ENCODE assay signal across 7 mouse cellular contexts in the genomic region with DNA sequence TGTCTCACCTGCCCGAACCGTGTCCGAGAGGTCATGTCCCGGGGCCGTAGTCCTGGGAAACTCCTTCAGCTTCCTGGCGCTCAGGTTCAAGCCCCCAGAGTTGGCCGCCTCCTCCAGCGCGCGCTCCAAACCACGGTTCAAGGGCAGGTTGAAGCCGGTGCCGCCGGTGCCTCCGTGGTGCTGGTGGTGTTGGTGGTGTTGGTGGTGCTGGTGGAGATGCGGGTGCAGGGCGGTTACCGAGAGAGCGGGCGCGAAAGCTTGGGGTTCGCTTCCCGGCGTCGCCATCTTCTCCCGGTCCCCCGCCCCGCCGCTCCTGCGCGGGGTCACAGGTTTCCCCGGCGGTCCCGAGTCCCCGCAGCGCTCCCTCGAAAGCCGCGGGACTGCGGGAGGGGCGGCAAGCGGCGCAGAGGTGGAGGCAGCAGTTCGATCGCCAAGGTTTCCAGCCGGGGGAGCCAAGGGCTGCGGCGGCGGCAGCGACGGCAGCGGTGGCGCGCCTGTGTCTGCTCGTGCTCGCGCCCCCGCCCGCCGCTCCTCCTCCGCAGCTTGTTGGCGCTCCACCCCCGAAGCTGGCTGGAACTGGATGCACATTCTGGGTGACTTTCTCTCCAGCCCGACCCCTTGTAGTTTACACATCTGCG. TPM values are rescaled to one million over a fixed set of nuclear protein-coding genes. Genes with fewer than 3 reads are reported as not detected.
DNase-seq lines count a peak whose midpoint lies in the region; ATAC-seq lines count a peak whose summit lies in the region.

A gene (minus strand): TSS at position 501 of the 638 bp plus-strand sequence.

- H3K4me3 ChIP-seq in limb, embryonic 12.5 days (replicated peaks), result peak within 1 kb of the TSS; percentile 82
- peak within 1 kb of the TSS; percentile 88 for H3K4me3 ChIP-seq in midbrain, embryonic 14.5 days (replicated peaks; ENCODE audit: low read depth, low read length)

- H3K27me3 ChIP-seq in limb, embryonic 12.5 days, result no peaks in the 10 kb centered on the region
- no peaks in the 10 kb centered on the region for H3K27me3 ChIP-seq in midbrain, embryonic 14.5 days (ENCODE audit: control insufficient read depth, insufficient read depth, low read length)

- peak within 1 kb of the TSS; percentile 80 for H3K4me2 ChIP-seq in limb, embryonic 12.5 days
- H3K4me2 ChIP-seq in midbrain, embryonic 14.5 days (ENCODE audit: low read length), result peak within 1 kb of the TSS; percentile 71

- H3K9me3 ChIP-seq in limb, embryonic 12.5 days, result no peaks in the 10 kb centered on the region
- H3K9me3 ChIP-seq in midbrain, embryonic 14.5 days (ENCODE audit: control insufficient read depth, low read length), result no peaks in the 10 kb centered on the region

- peak within 1 kb of the TSS; percentile 90 for H3K9ac ChIP-seq in limb, embryonic 12.5 days (replicated peaks)
- H3K9ac ChIP-seq in midbrain, embryonic 14.5 days (replicated peaks; ENCODE audit: low read length), result peak within 1 kb of the TSS; percentile 92

- H3K4me1 ChIP-seq in limb, embryonic 12.5 days (replicated peaks), result peaks cover 26% of the 10 kb centered on the region
- peaks cover 24% of the 10 kb centered on the region for H3K4me1 ChIP-seq in midbrain, embryonic 14.5 days (ENCODE audit: control insufficient read depth, insufficient read depth, low read length)

- ATAC-seq in granulocyte monocyte progenitor cell, adult 5-6 weeks (replicated peaks; ENCODE audit: poor library complexity, severe bottlenecking), result peak; percentile 59
- peak; percentile 65 for ATAC-seq in limb, embryonic 12.5 days (ENCODE audit: insufficient number of reproducible peaks, insufficient read depth, low FRiP score, low TSS enrichment, low read depth)
- ATAC-seq in midbrain, embryonic 14.5 days (ENCODE audit: low FRiP score, low TSS enrichment), result peak; percentile 77

- DNase-seq in adrenal gland, postnatal 14 days, result peak; percentile 92
- peak; percentile 83 for DNase-seq in embryo, embryonic 9.5 days (ENCODE audit: extremely low spot score)
- peak; percentile 78 for DNase-seq in kidney, adult 11 months
- DNase-seq in midbrain, embryonic 14.5 days, result peak; percentile 92
- peak; percentile 70 for DNase-seq in spleen, adult 12 weeks (ENCODE audit: low spot score)

- under 1% methylated on average over 64 of the region's 65 CpGs for WGBS in limb, embryonic 12.5 days
- under 1% methylated on average over 61 of the region's 65 CpGs for WGBS in midbrain, embryonic 14.5 days

- H3K36me3 ChIP-seq in limb, embryonic 12.5 days, result no peaks in the 10 kb centered on the region
- no peaks in the 10 kb centered on the region for H3K36me3 ChIP-seq in midbrain, embryonic 14.5 days (ENCODE audit: control insufficient read depth, insufficient read depth, low read length)

- H3K27ac ChIP-seq in limb, embryonic 12.5 days, result peak within 1 kb of the TSS; percentile 92
- H3K27ac ChIP-seq in midbrain, embryonic 14.5 days (replicated peaks; ENCODE audit: low read depth, low read length), result peak within 1 kb of the TSS; percentile 89

RNA-seq across cellular contexts. Expression of the gene that starts here (rescaled TPM):
- total RNA-seq in adrenal gland, postnatal 14 days (2021), result 14.6 and 17.3 TPM in 2 replicates
- total RNA-seq in granulocyte monocyte progenitor cell, adult 5-6 weeks (2014; fragmentation: Nextera tagmentation), result 11.3 and 12.1 TPM in 2 replicates
- total RNA-seq in granulocyte monocyte progenitor cell, adult 5-6 weeks (2017), result 12.3 and 12.4 TPM in 2 replicates
- polyA plus RNA-seq in limb, embryonic 12.5 days (2016; fragmentation: Nextera tagmentation; extraction: Ambion mirVana), result 14.8 and 16.0 TPM in 2 replicates
- 14.3 and 19.4 TPM in 2 replicates for polyA plus RNA-seq in midbrain, embryonic 14.5 days (2014; fragmentation: Nextera tagmentation; extraction: Ambion mirVana)

Comparison
In these comparisons a context has a peak if more than half of its experiments do, and no peak if none do; other contexts are left out.
1. Peak in every context shown above with its lines: DNase-seq, ATAC-seq, H3K4me3 ChIP-seq and H3K27ac ChIP-seq.